Mouse (Mus musculus) v-Abl transformed pro-B cells (cell line): ENCODE measurements around the gene Wdr47.

ENCODE experiments used
- in situ Hi-C, 2 experiments: fragments of 400-800 bp; cut with MboI; formaldehyde crosslinking; loops; one replicate each; pipeline ENCODE4 v1.15.1; 2025; ENCODE audit not compliant: unreplicated experiment in 2 of 2

Wdr47 gene

GRCm38 (mm10) chr3:108689446-108689845 is 98.4 kb downstream of the Wdr47 start:
- in situ Hi-C loops = no loop called here

- in situ Hi-C loops = loop anchor here in 1 of 2 experiments (10.0 kb wide), 1 partner anchor 375 kb away; no protein-coding TSS in a partner anchor
Measured at GRCm38 (mm10) chr3:108689979-108690378, 98.9 kb downstream of the Wdr47 start.

- in situ Hi-C loops = loop anchor here in 1 of 2 experiments (10.0 kb wide), 1 partner anchor 370 kb away; no protein-coding TSS in a partner anchor
Measured at GRCm38 (mm10) chr3:108694321-108694720, 103.2 kb downstream of the Wdr47 start.
